Mouse (Mus musculus) spleen, postnatal 14 days (tissue): Measurements from ENCODE around the gene Sfrp5.

Experiments used
- DNase-seq, 2 experiments: peaks; one replicate each; pipeline ENCODE4 v3.0.0; 2021 to 2022; ENCODE audit warnings: low spot score in 2 of 2

The Sfrp5 gene

GRCm38 (mm10) chr19:42198026-42198425 is 4.0 kb downstream of the Sfrp5 start:
- DNase-seq = no peak

- no peak for DNase-seq
Measured at GRCm38 (mm10) chr19:42197066-42197465, 5.0 kb downstream of the Sfrp5 start.

- no peak for DNase-seq
Measured at GRCm38 (mm10) chr19:42196378-42196777, 5.7 kb downstream of the Sfrp5 start.

GRCm38 (mm10) chr19:42193311-42193710 is 8.7 kb downstream of the Sfrp5 start:
- DNase-seq = no peak

GRCm38 (mm10) chr19:42190494-42190893 is 11.6 kb downstream of the Sfrp5 start:
- peak in 1 of 2 experiments; percentile 44 for DNase-seq

- DNase-seq = no peak
Measured at GRCm38 (mm10) chr19:42189735-42190134, 12.3 kb downstream of the Sfrp5 start.

GRCm38 (mm10) chr19:42182673-42183072 is 19.4 kb downstream of the Sfrp5 start:
- no peak for DNase-seq

- DNase-seq = no peak
Measured at GRCm38 (mm10) chr19:42179356-42179755, 22.7 kb downstream of the Sfrp5 start.

- DNase-seq = no peak
Measured at GRCm38 (mm10) chr19:42177461-42177860, 24.6 kb downstream of the Sfrp5 start.

- no peak for DNase-seq
Measured at GRCm38 (mm10) chr19:42176841-42177240, 25.2 kb downstream of the Sfrp5 start.

- peak; percentile 88 to 93 for DNase-seq
Measured at GRCm38 (mm10) chr19:42170025-42170969, 31.8 kb downstream of the Sfrp5 start.

- DNase-seq = no peak
Measured at GRCm38 (mm10) chr19:42169322-42169975, 32.6 kb downstream of the Sfrp5 start.

- DNase-seq = no peak
Measured at GRCm38 (mm10) chr19:42167489-42167888, 34.6 kb downstream of the Sfrp5 start.

GRCm38 (mm10) chr19:42166766-42167165 is 35.3 kb downstream of the Sfrp5 start:
- no peak for DNase-seq

- DNase-seq = peak; percentile 70 to 82
Measured at GRCm38 (mm10) chr19:42166130-42166529, 35.9 kb downstream of the Sfrp5 start.

GRCm38 (mm10) chr19:42164188-42164587 is 37.9 kb downstream of the Sfrp5 start:
- no peak for DNase-seq

GRCm38 (mm10) chr19:42163764-42164163 is 38.3 kb downstream of the Sfrp5 start, which contains the start of gene Zfyve27:
Zfyve27 (plus strand) TSS chr19:42163951.
- no peak for DNase-seq

GRCm38 (mm10) chr19:42158246-42159017 is 43.6 kb downstream of the Sfrp5 start:
- no peak for DNase-seq

GRCm38 (mm10) chr19:42157493-42158237 is 44.4 kb downstream of the Sfrp5 start:
- DNase-seq = no peak

GRCm38 (mm10) chr19:42151990-42152389 is 50.1 kb downstream of the Sfrp5 start:
- DNase-seq = peak; percentile 53 to 58

- no peak for DNase-seq
Measured at GRCm38 (mm10) chr19:42148569-42148860, 53.5 kb downstream of the Sfrp5 start.
